Mouse (Mus musculus): ENCODE measurements at regions not wholly inside any gene's neighbourhood (a gene's known extent, or its start where the extent isn't known, plus 50 kb on each side); places are given as distances from the start of the nearest gene placed in this dataset.

GRCm38 (mm10) chr13:31397246-31397645, 158.7 kb upstream of the Foxq1 start:
- DNase-seq (ENCODE audit: low spot score in 2 of 2) = no peak

- no peak for DNase-seq (ENCODE audit: low spot score in 2 of 2)
These were observed 155.5 kb upstream of the Foxq1 start for GRCm38 (mm10) chr13:31400401-31400800.

GRCm38 (mm10) chr13:31405312-31405711, 150.6 kb upstream of the Foxq1 start:
- DNase-seq (ENCODE audit: low spot score in 2 of 2) = no peak

GRCm38 (mm10) chr13:31408439-31409122, 147.4 kb upstream of the Foxq1 start:
- peak; percentile 11 to 27 for DNase-seq (ENCODE audit: low spot score in 2 of 2)

GRCm38 (mm10) chr13:31409123-31409513, 146.8 kb upstream of the Foxq1 start:
- DNase-seq (ENCODE audit: low spot score in 2 of 2) = no peak

GRCm38 (mm10) chr13:31421556-31421955, 134.4 kb upstream of the Foxq1 start:
- no peak for DNase-seq (ENCODE audit: low spot score in 2 of 2)

GRCm38 (mm10) chr13:31423599-31423998, 132.3 kb upstream of the Foxq1 start:
- DNase-seq (ENCODE audit: low spot score in 2 of 2) = no peak

- no peak for DNase-seq (ENCODE audit: low spot score in 2 of 2)
These were observed 130.0 kb upstream of the Foxq1 start for GRCm38 (mm10) chr13:31425825-31426500.

- no peak for DNase-seq (ENCODE audit: low spot score in 2 of 2)
These were observed 119.5 kb upstream of the Foxq1 start for GRCm38 (mm10) chr13:31436434-31436833.

- no peak for DNase-seq (ENCODE audit: low spot score in 2 of 2)
These were observed 115.9 kb upstream of the Foxq1 start for GRCm38 (mm10) chr13:31439761-31440627.

GRCm38 (mm10) chr13:31458883-31459282, 97.1 kb upstream of the Foxq1 start:
- peak in 1 of 2 experiments; percentile 9 for DNase-seq (ENCODE audit: low spot score in 2 of 2)

- DNase-seq (ENCODE audit: low spot score in 2 of 2) = no peak
These were observed 90.8 kb upstream of the Foxq1 start for GRCm38 (mm10) chr13:31465141-31465540.

- DNase-seq (ENCODE audit: low spot score in 2 of 2) = no peak
These were observed 90.2 kb upstream of the Foxq1 start for GRCm38 (mm10) chr13:31465711-31466110.

- DNase-seq (ENCODE audit: low spot score in 2 of 2) = no peak
These were observed 87.8 kb upstream of the Foxq1 start for GRCm38 (mm10) chr13:31468131-31468530.

GRCm38 (mm10) chr13:31468983-31469382, 87.0 kb upstream of the Foxq1 start:
- no peak for DNase-seq (ENCODE audit: low spot score in 2 of 2)

- DNase-seq (ENCODE audit: low spot score in 2 of 2) = peak; percentile 64 to 71
These were observed 83.6 kb upstream of the Foxq1 start for GRCm38 (mm10) chr13:31472366-31472765.

- DNase-seq (ENCODE audit: low spot score in 2 of 2) = no peak
These were observed 83.1 kb upstream of the Foxq1 start for GRCm38 (mm10) chr13:31472804-31473203.

GRCm38 (mm10) chr13:31473275-31473674, 82.7 kb upstream of the Foxq1 start:
- no peak for DNase-seq (ENCODE audit: low spot score in 2 of 2)

- peak in 1 of 2 experiments; percentile 12 for DNase-seq (ENCODE audit: low spot score in 2 of 2)
These were observed 80.1 kb upstream of the Foxq1 start for GRCm38 (mm10) chr13:31475845-31476244.

- peak in 1 of 2 experiments; percentile 7 for DNase-seq (ENCODE audit: low spot score in 2 of 2)
These were observed 78.6 kb upstream of the Foxq1 start for GRCm38 (mm10) chr13:31477171-31477867.

- DNase-seq (ENCODE audit: low spot score in 2 of 2) = no peak
These were observed 74.7 kb upstream of the Foxq1 start for GRCm38 (mm10) chr13:31481105-31481844.

Measured in layer of hippocampus, adult 8-10 months (tissue).